Mouse (Mus musculus): Measurements from ENCODE around the gene Gm20479. TPM values are rescaled to one million over a fixed set of nuclear protein-coding genes. Genes with fewer than 3 reads are reported as not detected.

The Gm20479 gene
- polyA plus RNA-seq, 1 experiment from 2014 or later, result 1.9 TPM

Other genes with a start within 250 kb of the Gm20479 start
- 22.5 and 32.1 TPM in 2 replicates for gene Cyp2f2, start 237.5 kb downstream of the Gm20479 start, polyA plus RNA-seq (2014; fragmentation: Nextera tagmentation; extraction: Ambion mirVana)
- gene Cyp2t4, start 203.7 kb downstream of the Gm20479 start, polyA plus RNA-seq (2014; fragmentation: Nextera tagmentation; extraction: Ambion mirVana), result 0.17 TPM in 1 of 2 replicates, not detected in the other
- gene Egln2, start 190.6 kb downstream of the Gm20479 start, polyA plus RNA-seq (2014; fragmentation: Nextera tagmentation; extraction: Ambion mirVana), result 39.0 and 42.5 TPM in 2 replicates
- gene Rab4b, start 178.5 kb downstream of the Gm20479 start, polyA plus RNA-seq (2014; fragmentation: Nextera tagmentation; extraction: Ambion mirVana), result 68.6 and 71.1 TPM in 2 replicates
- not detected in 2 replicates for gene Gm21983, start 176.3 kb downstream of the Gm20479 start, polyA plus RNA-seq (2014; fragmentation: Nextera tagmentation; extraction: Ambion mirVana)
- 2.4 and 6.3 TPM in 2 replicates for gene Mia, start 176.3 kb downstream of the Gm20479 start, polyA plus RNA-seq (2014; fragmentation: Nextera tagmentation; extraction: Ambion mirVana)
- gene BC024978, start 161.6 kb downstream of the Gm20479 start, polyA plus RNA-seq (2014; fragmentation: Nextera tagmentation; extraction: Ambion mirVana), result 4.2 and 4.5 TPM in 2 replicates
- 260 and 274 TPM in 2 replicates for gene Snrpa, start 161.1 kb downstream of the Gm20479 start, polyA plus RNA-seq (2014; fragmentation: Nextera tagmentation; extraction: Ambion mirVana)
- gene Itpkc, start 128.8 kb downstream of the Gm20479 start, polyA plus RNA-seq (2014; fragmentation: Nextera tagmentation; extraction: Ambion mirVana), result 8.5 and 10.8 TPM in 2 replicates
- gene Coq8b, start 124.4 kb downstream of the Gm20479 start, polyA plus RNA-seq (2014; fragmentation: Nextera tagmentation; extraction: Ambion mirVana), result 19.7 and 20.5 TPM in 2 replicates
- gene Numbl, start 99.0 kb downstream of the Gm20479 start, polyA plus RNA-seq (2014; fragmentation: Nextera tagmentation; extraction: Ambion mirVana), result 15.0 and 16.5 TPM in 2 replicates
- 178 and 189 TPM in 2 replicates for gene Ltbp4, start 19.7 kb downstream of the Gm20479 start, polyA plus RNA-seq (2014; fragmentation: Nextera tagmentation; extraction: Ambion mirVana)
- 41.5 and 41.6 TPM in 2 replicates for gene Shkbp1, start 1.4 kb downstream of the Gm20479 start, polyA plus RNA-seq (2014; fragmentation: Nextera tagmentation; extraction: Ambion mirVana)
- gene Sptbn4, start 90.3 kb upstream of the Gm20479 start, polyA plus RNA-seq (2014; fragmentation: Nextera tagmentation; extraction: Ambion mirVana), result 0.64 and 1.00 TPM in 2 replicates
- gene Blvrb, start 90.6 kb upstream of the Gm20479 start, polyA plus RNA-seq (2014; fragmentation: Nextera tagmentation; extraction: Ambion mirVana), result 67.3 and 78.3 TPM in 2 replicates
- 29.5 and 32.9 TPM in 2 replicates for gene Sertad3, start 116.3 kb upstream of the Gm20479 start, polyA plus RNA-seq (2014; fragmentation: Nextera tagmentation; extraction: Ambion mirVana)
- gene Sertad1, start 129.5 kb upstream of the Gm20479 start, polyA plus RNA-seq (2014; fragmentation: Nextera tagmentation; extraction: Ambion mirVana), result 33.6 and 35.5 TPM in 2 replicates
- gene Prx, start 141.9 kb upstream of the Gm20479 start, polyA plus RNA-seq (2014; fragmentation: Nextera tagmentation; extraction: Ambion mirVana), result 1.4 and 1.5 TPM in 2 replicates
- 1.0 and 1.3 TPM in 2 replicates for gene Hipk4, start 165.8 kb upstream of the Gm20479 start, polyA plus RNA-seq (2014; fragmentation: Nextera tagmentation; extraction: Ambion mirVana)
- 75.6 and 78.7 TPM in 2 replicates for gene Pld3, start 195.8 kb upstream of the Gm20479 start, polyA plus RNA-seq (2014; fragmentation: Nextera tagmentation; extraction: Ambion mirVana)
- 17.6 and 18.4 TPM in 2 replicates for gene 2310022A10Rik, start 195.8 kb upstream of the Gm20479 start, polyA plus RNA-seq (2014; fragmentation: Nextera tagmentation; extraction: Ambion mirVana)
- 88.8 and 91.5 TPM in 2 replicates for gene Akt2, start 234.1 kb upstream of the Gm20479 start, polyA plus RNA-seq (2014; fragmentation: Nextera tagmentation; extraction: Ambion mirVana)

All from stomach, embryonic 14.5 days (tissue).